Comparison of ENCODE assay signal across 11 mouse cellular contexts in genomic region chr10:76643999-76644398, GRCm38 (mm10). TPM values are rescaled to one million over a fixed set of nuclear protein-coding genes. Genes with fewer than 3 reads are reported as not detected.
DNase-seq lines count a peak whose midpoint lies in the region; ATAC-seq and TF ChIP-seq lines count a peak whose summit lies in the region.
"Had no signal": no experiment of that assay in that cellular context is flagged by ENCODE, and none has a peak within 500 bp of the region (broad histone marks: within the 10 kb centered on the region; RNA-seq: fewer than 3 reads in every experiment).

No protein-coding gene starts in this region.

- H3K9ac ChIP-seq in heart, embryonic 11.5 days (ENCODE audit: low read depth, low read length) = no peak overlapping the region
- H3K9ac ChIP-seq in embryonic facial prominence, embryonic 15.5 days = no peak overlapping the region
- no peak overlapping the region for H3K9ac ChIP-seq in lung, postnatal 0 days (replicated peaks; ENCODE audit: low read depth)

- no peak for TF ChIP-seq CTCF in lung, postnatal 0 days (IDR thresholded peaks at IDR 0.05)

- no peaks in the 10 kb centered on the region for H3K27me3 ChIP-seq in heart, embryonic 11.5 days (ENCODE audit: control insufficient read depth, insufficient read depth, low read length)
- H3K27me3 ChIP-seq in embryonic facial prominence, embryonic 15.5 days = no peaks in the 10 kb centered on the region
- H3K27me3 ChIP-seq in lung, postnatal 0 days (replicated peaks; ENCODE audit: insufficient read depth, low read length) = no peaks in the 10 kb centered on the region

- no peaks in the 10 kb centered on the region for H3K36me3 ChIP-seq in heart, embryonic 11.5 days (ENCODE audit: control insufficient read depth, insufficient read depth, low read length)
- no peaks in the 10 kb centered on the region for H3K36me3 ChIP-seq in embryonic facial prominence, embryonic 15.5 days
- no peaks in the 10 kb centered on the region for H3K36me3 ChIP-seq in lung, postnatal 0 days (ENCODE audit: insufficient read depth, low read length)

- ATAC-seq in heart, embryonic 11.5 days (replicated peaks; ENCODE audit: insufficient number of reproducible peaks, low FRiP score, low TSS enrichment) = no peak
- no peak for ATAC-seq in embryonic facial prominence, embryonic 15.5 days (ENCODE audit: insufficient number of reproducible peaks, low FRiP score, low TSS enrichment, low read depth)
- ATAC-seq in lung, postnatal 0 days = peak; percentile 46
- no peak for ATAC-seq in frontal cortex, adult (ENCODE audit: low TSS enrichment)

- TF ChIP-seq EP300 in lung, postnatal 0 days (IDR thresholded peaks at IDR 0.05) = no peak

- 72% methylated on average over 4 of the region's 4 CpGs for WGBS in heart, embryonic 11.5 days (ENCODE audit: insufficient replicate concordance)
- 54% methylated on average over 4 of the region's 4 CpGs for WGBS in embryonic facial prominence, embryonic 15.5 days
- WGBS in lung, postnatal 0 days = 75% methylated on average over 4 of the region's 4 CpGs

- no peak overlapping the region for H3K27ac ChIP-seq in heart, embryonic 11.5 days (ENCODE audit: low read depth, low read length)
- H3K27ac ChIP-seq in embryonic facial prominence, embryonic 15.5 days (replicated peaks) = peak overlapping the region; percentile 92
- H3K27ac ChIP-seq in lung, postnatal 0 days (ENCODE audit: low read length) = peak overlapping the region; percentile 84

- no peak overlapping the region for H3K4me2 ChIP-seq in heart, embryonic 11.5 days
- no peak overlapping the region for H3K4me2 ChIP-seq in embryonic facial prominence, embryonic 15.5 days (replicated peaks)
- H3K4me2 ChIP-seq in lung, postnatal 0 days (replicated peaks; ENCODE audit: low read depth, low read length) = no peak overlapping the region

- intact Hi-C loops in heart, postnatal 25 days (cut with DNase I) = no loop called here
- intact Hi-C loops in left cerebral cortex, postnatal 25 days (cut with DNase I) = no loop called here

- H3K4me3 ChIP-seq in heart, embryonic 11.5 days (ENCODE audit: low read depth, low read length) = no peak overlapping the region
- H3K4me3 ChIP-seq in embryonic facial prominence, embryonic 15.5 days (replicated peaks) = no peak overlapping the region
- no peak overlapping the region for H3K4me3 ChIP-seq in lung, postnatal 0 days (ENCODE audit: low read depth, low read length)

- peak; percentile 75 to 81 for DNase-seq in heart, adult 18-20 months
- DNase-seq in heart, postnatal 25 days (ENCODE audit: low spot score) = peak; percentile 58
- DNase-seq in lung, postnatal 0 days (ENCODE audit: low spot score) = peak; percentile 72
- no peak for DNase-seq in left cerebral cortex, postnatal 25 days (ENCODE audit: low spot score in 2 of 2)
- DNase-seq in spleen, adult 12 weeks (ENCODE audit: low spot score) = no peak
- DNase-seq: right cerebral cortex, postnatal 4 days had no signal

- H3K9me3 ChIP-seq in heart, embryonic 11.5 days (replicated peaks; ENCODE audit: control insufficient read depth, low read length) = no peaks in the 10 kb centered on the region
- H3K9me3 ChIP-seq in embryonic facial prominence, embryonic 15.5 days (replicated peaks) = no peaks in the 10 kb centered on the region
- H3K9me3 ChIP-seq in lung, postnatal 0 days (ENCODE audit: low read length) = no peaks in the 10 kb centered on the region

- H3K4me1 ChIP-seq in heart, embryonic 11.5 days (ENCODE audit: control insufficient read depth, insufficient read depth, low read length) = 0 out of 2 replicates have a peak, but pooled peaks cover 2% of the 10 kb centered on the region
- H3K4me1 ChIP-seq in embryonic facial prominence, embryonic 15.5 days = peaks cover 24% of the 10 kb centered on the region
- H3K4me1 ChIP-seq in lung, postnatal 0 days (ENCODE audit: insufficient read depth, low read depth, low read length) = peaks cover 3% of the 10 kb centered on the region; the same call in 1 of the 2 replicates

RNA-seq across cellular contexts. Expression of gene Col6a2, which starts 20.6 kb away (rescaled TPM):
- total RNA-seq in heart, adult 18-20 months (2021) = 10 to 100 TPM; 45.4 to 46.4 TPM
- 11.6 and 16.3 TPM in 2 replicates for polyA plus RNA-seq in heart, embryonic 11.5 days (2014; fragmentation: Nextera tagmentation; extraction: Ambion mirVana)
- polyA plus RNA-seq in embryonic facial prominence, embryonic 15.5 days (2015; fragmentation: Nextera tagmentation; extraction: Ambion mirVana) = 390 and 438 TPM in 2 replicates
- total RNA-seq in heart, postnatal 25 days (2021) = 100 to 1,000 TPM in 1 of 2 experiments, 10 to 100 TPM in 1; 94.0 to 106 TPM
- 242 and 272 TPM in 2 replicates for polyA plus RNA-seq in lung, postnatal 0 days (2015; fragmentation: Nextera tagmentation; extraction: Ambion mirVana)
- 10 to 100 TPM in 1 of 2 experiments, 1 to 10 TPM in 1; 9.4 to 10.1 TPM for total RNA-seq in left cerebral cortex, postnatal 25 days (2021)
- total RNA-seq: hematopoietic stem cell, adult 5-6 weeks; megakaryocyte progenitor cell, adult 5-6 weeks had no signal

Comparison
In these comparisons a context has a peak if more than half of its experiments do, and no peak if none do; other contexts are left out.
1. DNase-seq: peak in heart, adult 18-20 months (2 of 2), heart, postnatal 25 days (single experiment) and lung, postnatal 0 days (single experiment); none in left cerebral cortex, postnatal 25 days (0 of 2) and spleen, adult 12 weeks (single experiment).
2. RNA of gene Col6a2, which starts 20.6 kb away (total RNA-seq): 94.0 to 106 TPM in heart, postnatal 25 days and 45.4 to 46.4 TPM in heart, adult 18-20 months; 9.4 to 10.1 TPM in left cerebral cortex, postnatal 25 days; every median in the first group is over 4 times any median in the second.